Mouse (Mus musculus): Measurements from ENCODE around the gene Sorcs2. TPM values are rescaled to one million over a fixed set of nuclear protein-coding genes. Genes with fewer than 3 reads are reported as not detected.
A peak's percentile ranks its signal among the peaks of the same experiment; 100 is the strongest.

Sorcs2 gene
- polyA plus RNA-seq, 1 experiment from 2014 or later = 8.3 TPM

DNA sequence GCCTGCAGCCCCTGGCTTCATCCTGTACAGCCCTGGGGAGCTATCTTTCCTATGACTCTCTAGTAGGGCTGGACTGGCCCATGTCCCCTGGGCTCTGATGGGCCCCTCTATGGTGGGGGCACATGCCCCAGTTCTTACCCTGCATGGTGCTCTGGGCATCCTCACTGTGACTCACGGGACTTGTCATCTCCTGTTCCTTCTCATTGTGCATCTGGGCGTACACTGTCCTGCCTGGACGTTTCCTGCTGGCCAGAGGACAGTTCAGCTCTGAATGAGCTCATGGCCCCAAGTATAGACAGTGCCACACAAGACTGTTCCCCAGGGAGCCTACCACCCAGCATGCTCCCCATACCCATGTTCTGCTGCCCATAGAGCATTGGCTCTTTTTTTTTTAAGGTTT, 376.8 kb downstream of the Sorcs2 start:
- WGBS = 90% methylated on average over 3 of the region's 3 CpGs
- DNase-seq (ENCODE audit: low spot score) = no peak
- H3K36me3 ChIP-seq = no peaks in the 10 kb centered on the region
- no peaks in the 10 kb centered on the region for H3K27me3 ChIP-seq (ENCODE audit: low read depth, poor library complexity, severe bottlenecking)
- no peaks in the 10 kb centered on the region for H3K9me3 ChIP-seq (replicated peaks)
- 0 out of 2 replicates have a peak, but pooled peaks cover 3% of the 10 kb centered on the region for H3K4me1 ChIP-seq
- no peak overlapping the region for H3K27ac ChIP-seq
- no peak overlapping the region for H3K4me3 ChIP-seq

DNA sequence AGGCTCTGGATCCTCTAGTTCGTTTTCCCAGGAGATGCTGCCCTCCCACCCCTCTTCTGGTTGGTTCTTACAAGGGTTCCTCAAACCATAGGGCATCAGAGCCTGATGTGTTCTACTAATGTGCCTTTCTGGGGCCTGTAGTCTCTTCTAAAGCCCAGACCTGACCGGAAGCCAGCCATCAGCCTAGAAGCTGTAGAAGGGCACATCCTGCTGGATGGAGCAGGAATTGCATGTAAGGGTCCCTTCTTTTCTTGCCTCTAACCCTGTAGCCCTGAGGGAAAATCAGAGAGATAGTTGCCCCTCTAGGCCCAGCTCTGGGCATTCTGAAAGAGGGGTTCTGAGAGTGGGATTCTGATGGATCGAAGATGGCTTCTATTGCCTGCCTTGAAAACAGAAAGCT, 379.6 kb downstream of the Sorcs2 start:
- 71% methylated on average over 3 of the region's 3 CpGs for WGBS
- DNase-seq (ENCODE audit: low spot score) = peak; percentile 42
- H3K4me1 ChIP-seq = 0 out of 2 replicates have a peak, but pooled peaks cover 3% of the 10 kb centered on the region
- H3K27me3 ChIP-seq (ENCODE audit: low read depth, poor library complexity, severe bottlenecking) = no peaks in the 10 kb centered on the region
- no peaks in the 10 kb centered on the region for H3K9me3 ChIP-seq (replicated peaks)
- no peak overlapping the region for H3K4me3 ChIP-seq
- H3K27ac ChIP-seq = no peak overlapping the region
- H3K36me3 ChIP-seq = no peaks in the 10 kb centered on the region

DNA sequence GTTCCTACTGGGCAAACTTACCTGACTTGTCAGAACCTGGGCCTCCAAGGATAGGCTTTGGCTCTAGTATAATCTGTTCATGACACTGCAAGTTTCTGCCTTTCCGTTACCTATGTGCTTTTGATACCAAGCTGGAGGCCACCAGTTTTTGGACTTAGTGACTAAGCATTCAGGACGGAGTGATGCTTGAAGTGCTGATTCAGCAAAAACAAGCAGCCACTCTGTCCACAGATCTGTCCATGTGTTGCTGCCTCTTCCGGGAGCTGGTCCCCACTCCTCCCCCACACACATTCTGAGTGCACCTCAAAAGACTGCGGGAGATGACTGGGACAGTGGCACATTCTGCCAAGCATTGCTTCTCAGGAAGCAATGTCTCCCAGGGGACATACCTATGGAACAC, 388.5 kb downstream of the Sorcs2 start:
- no peaks in the 10 kb centered on the region for H3K36me3 ChIP-seq
- DNase-seq (ENCODE audit: low spot score) = no peak
- H3K9me3 ChIP-seq (replicated peaks) = no peaks in the 10 kb centered on the region
- no peaks in the 10 kb centered on the region for H3K27me3 ChIP-seq (ENCODE audit: low read depth, poor library complexity, severe bottlenecking)
- H3K4me3 ChIP-seq = no peak overlapping the region
- no peak overlapping the region for H3K27ac ChIP-seq
- no peaks in the 10 kb centered on the region; the same call in 1 of the 2 replicates for H3K4me1 ChIP-seq
- WGBS = 91% methylated on average over 4 of the region's 4 CpGs

DNA sequence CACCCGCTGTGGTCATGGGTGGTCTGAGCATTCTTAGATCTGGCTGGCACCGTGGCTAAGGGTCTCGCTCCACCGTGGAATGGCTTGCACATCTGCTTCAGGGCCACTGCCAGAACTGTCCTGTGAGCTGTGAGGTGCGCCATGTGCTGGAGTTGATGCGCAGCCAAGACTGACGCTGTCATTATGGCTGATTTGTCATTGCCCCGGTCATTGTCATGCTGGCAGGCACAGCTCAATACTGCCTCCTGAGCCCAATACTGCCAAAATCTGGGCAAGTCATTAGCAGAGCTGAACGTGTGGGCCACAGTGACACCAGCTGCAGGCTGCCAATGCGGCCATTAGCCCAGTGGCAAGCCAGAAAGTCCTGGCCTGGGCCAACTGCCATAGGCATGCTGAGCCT, 390.3 kb downstream of the Sorcs2 start:
- no peak for DNase-seq (ENCODE audit: low spot score)
- Histone ChIP-seq H3K4me3 (no peak overlapping the region), H3K4me1 (no peaks in the 10 kb centered on the region; the same call in 1 of the 2 replicates), H3K9me3 (replicated peaks) (no peaks in the 10 kb centered on the region), H3K27me3 (ENCODE audit: low read depth, poor library complexity, severe bottlenecking) (no peaks in the 10 kb centered on the region), H3K27ac (no peak overlapping the region), H3K36me3 (peaks cover 1% of the 10 kb centered on the region; the same call in 1 of the 2 replicates)
- 86% methylated on average over 10 of the region's 10 CpGs for WGBS

DNA sequence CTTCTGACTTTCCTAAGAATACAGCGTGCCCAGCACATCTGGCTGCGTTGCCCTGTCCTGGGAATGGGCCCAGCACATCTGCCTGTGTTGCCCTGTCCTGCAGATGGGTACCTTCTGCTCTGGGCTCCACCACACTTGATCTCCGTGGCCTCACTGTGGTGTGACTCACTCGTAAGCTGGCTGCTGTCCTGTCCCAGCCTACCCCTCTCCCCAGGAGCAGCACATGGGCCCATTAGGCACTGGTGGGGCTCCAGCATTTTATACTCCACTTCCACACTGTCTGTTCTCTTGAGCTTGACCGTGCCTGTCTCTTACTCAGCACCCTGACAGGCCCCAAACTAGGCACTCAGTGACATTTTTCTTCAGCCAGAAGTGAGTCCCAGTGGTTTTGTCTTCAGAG, 391.4 kb downstream of the Sorcs2 start:
- WGBS = 76% methylated on average over 5 of the region's 5 CpGs

DNA sequence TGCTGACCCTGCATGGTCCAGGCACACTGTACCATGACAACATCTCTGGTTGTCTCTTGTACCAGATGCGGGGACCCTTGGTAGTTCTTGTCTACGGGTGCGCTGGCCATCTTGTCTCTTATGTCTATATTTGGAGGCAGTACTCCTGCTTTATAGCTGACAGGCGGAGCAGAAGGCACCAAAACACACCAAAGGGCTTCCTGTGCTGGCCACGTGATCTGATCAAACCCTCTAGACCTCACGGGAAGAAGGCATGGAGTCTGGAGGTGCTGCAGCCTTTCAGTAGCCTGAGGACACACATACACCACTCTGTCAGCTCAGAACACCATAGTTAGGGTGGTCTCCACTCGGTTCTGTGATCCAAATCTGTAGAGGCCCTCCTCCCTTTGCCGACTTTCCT, 391.8 kb downstream of the Sorcs2 start:
- Histone ChIP-seq H3K27me3 (ENCODE audit: low read depth, poor library complexity, severe bottlenecking) (no peaks in the 10 kb centered on the region), H3K27ac (no peak overlapping the region), H3K9me3 (replicated peaks) (no peaks in the 10 kb centered on the region), H3K36me3 (peaks cover 15% of the 10 kb centered on the region), H3K4me3 (no peak overlapping the region), H3K4me1 (no peaks in the 10 kb centered on the region; the same call in 1 of the 2 replicates)
- no peak for DNase-seq (ENCODE audit: low spot score)
- 84% methylated on average over 8 of the region's 8 CpGs for WGBS

More for the DNA sequence above, 391.4 kb downstream of the Sorcs2 start:
- H3K27me3 ChIP-seq (ENCODE audit: low read depth, poor library complexity, severe bottlenecking) = no peaks in the 10 kb centered on the region
- no peak overlapping the region for H3K27ac ChIP-seq
- H3K4me1 ChIP-seq = no peaks in the 10 kb centered on the region; the same call in 1 of the 2 replicates
- no peak overlapping the region for H3K4me3 ChIP-seq
- peaks cover 10% of the 10 kb centered on the region for H3K36me3 ChIP-seq
- H3K9me3 ChIP-seq (replicated peaks) = no peaks in the 10 kb centered on the region
- no peak for DNase-seq (ENCODE audit: low spot score)

DNA sequence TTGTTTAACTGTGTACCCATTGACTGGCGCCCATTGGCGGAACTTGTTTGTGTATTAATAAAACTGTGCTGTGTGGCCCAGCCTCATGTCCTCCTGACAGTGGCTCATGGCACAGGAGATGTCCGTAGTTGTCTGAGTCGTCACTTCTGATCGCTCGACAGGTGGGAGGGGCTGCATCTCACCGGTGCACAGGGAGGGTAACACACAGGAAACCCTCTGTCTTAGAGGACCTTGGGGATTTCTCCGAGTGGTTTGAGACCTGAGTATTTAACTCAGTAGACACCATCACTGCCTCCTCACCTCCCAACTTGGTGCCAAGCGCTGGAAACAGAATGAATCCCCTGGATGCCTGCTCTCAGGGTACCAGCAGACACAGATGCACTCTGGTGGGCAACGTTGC, 394.1 kb downstream of the Sorcs2 start:
- no peak for DNase-seq (ENCODE audit: low spot score)
- H3K9me3 ChIP-seq (replicated peaks) = no peaks in the 10 kb centered on the region
- H3K27ac ChIP-seq = no peak overlapping the region
- H3K4me1 ChIP-seq = no peaks in the 10 kb centered on the region; the same call in 1 of the 2 replicates
- WGBS = 85% methylated on average over 10 of the region's 10 CpGs
- no peaks in the 10 kb centered on the region for H3K27me3 ChIP-seq (ENCODE audit: low read depth, poor library complexity, severe bottlenecking)
- no peak overlapping the region for H3K4me3 ChIP-seq
- H3K36me3 ChIP-seq = peaks cover 36% of the 10 kb centered on the region

DNA sequence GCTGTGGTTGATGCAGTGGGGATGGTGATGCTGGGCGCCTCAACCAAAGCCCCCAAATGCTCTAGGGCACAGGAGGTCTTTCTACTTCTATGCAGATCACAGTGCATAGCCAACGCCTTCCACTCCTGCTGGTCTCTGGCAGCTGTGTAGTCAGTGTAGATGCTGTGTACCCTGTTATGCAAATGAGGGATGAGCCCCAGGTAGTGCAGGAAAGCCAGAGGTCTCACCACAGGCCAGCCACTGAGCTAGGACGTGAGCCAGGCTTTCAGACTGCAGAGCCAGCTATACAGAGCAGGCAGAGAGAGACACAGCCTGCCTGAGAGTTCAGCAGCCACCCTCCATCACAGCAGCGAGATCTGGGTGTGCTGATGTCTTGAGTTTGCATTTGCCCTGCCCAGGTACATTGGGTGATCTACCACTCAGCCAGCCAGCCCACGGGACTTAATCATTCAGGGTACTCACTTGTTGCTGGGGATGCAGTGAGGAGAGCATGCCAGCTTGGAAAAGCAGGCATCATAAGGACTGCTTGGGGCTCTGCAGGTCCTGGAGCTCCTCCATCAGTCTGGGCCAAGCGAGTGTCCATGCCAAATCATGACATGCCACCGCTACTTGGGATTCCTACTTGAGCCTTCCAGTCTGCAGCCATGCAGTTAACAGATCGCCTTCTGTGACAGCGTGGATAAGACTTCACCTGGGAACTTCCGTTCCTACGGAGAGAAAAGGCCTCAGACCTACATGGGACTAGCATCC, 407.8 kb downstream of the Sorcs2 start:
- H3K36me3 ChIP-seq = peaks cover 87% of the 10 kb centered on the region
- DNase-seq (ENCODE audit: low spot score) = no peak
- H3K4me1 ChIP-seq = no peaks in the 10 kb centered on the region
- no peak overlapping the region for H3K4me3 ChIP-seq
- no peaks in the 10 kb centered on the region for H3K9me3 ChIP-seq (replicated peaks)
- no peaks in the 10 kb centered on the region for H3K27me3 ChIP-seq (ENCODE audit: low read depth, poor library complexity, severe bottlenecking)
- H3K27ac ChIP-seq = no peak overlapping the region
- 87% methylated on average over 11 of the region's 11 CpGs for WGBS

DNA sequence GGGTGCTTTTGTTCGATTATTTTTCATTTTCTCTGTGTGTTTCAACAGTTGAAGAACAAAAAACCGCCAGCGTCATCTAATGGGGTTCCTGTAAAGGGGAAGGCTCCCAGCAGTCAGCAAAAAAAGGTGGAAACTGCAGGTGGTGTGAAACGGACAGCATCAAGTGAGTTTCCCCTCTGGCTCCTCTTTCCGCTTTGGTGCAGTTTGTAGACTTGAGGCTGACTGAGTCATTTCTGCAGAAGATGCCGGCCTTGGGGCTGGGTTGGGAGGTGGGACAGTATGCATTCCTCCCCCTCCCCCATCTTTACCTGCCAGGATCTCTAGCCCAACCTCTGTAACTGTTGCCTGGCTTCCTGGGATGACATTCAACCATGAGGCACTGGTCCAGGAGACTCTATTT, 408.4 kb downstream of the Sorcs2 start:
- H3K9me3 ChIP-seq (replicated peaks) = no peaks in the 10 kb centered on the region
- 82% methylated on average over 6 of the region's 6 CpGs for WGBS
- H3K4me1 ChIP-seq = no peaks in the 10 kb centered on the region
- peaks cover 89% of the 10 kb centered on the region for H3K36me3 ChIP-seq
- no peak overlapping the region for H3K27ac ChIP-seq
- H3K4me3 ChIP-seq = no peak overlapping the region
- H3K27me3 ChIP-seq (ENCODE audit: low read depth, poor library complexity, severe bottlenecking) = no peaks in the 10 kb centered on the region
- DNase-seq (ENCODE audit: low spot score) = no peak

DNA sequence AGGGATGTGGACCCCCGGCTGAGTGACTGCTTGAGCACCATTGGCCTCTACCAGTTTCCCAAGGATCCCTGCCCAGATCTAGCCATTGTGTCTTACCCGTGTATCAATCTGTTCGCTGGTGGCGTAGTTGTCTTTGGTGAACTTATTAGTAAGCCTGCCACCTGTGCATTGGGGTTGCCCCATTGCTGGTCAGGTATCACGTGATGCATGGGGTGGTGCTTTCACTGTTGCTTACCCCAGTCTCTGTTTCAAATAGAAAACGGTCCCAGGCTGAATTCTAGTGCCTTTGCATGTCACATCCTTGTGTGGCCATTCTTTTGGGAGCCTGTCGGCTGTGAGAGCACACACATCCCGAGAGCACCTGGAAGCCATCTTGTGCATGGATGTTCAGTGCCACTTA, 409.9 kb downstream of the Sorcs2 start:
- no peak for DNase-seq (ENCODE audit: low spot score)
- Histone ChIP-seq H3K4me1 (no peaks in the 10 kb centered on the region), H3K4me3 (no peak overlapping the region), H3K27me3 (ENCODE audit: low read depth, poor library complexity, severe bottlenecking) (no peaks in the 10 kb centered on the region), H3K9me3 (replicated peaks) (no peaks in the 10 kb centered on the region), H3K36me3 (peaks cover 89% of the 10 kb centered on the region), H3K27ac (no peak overlapping the region)
- WGBS = 93% methylated on average over 8 of the region's 8 CpGs

DNA sequence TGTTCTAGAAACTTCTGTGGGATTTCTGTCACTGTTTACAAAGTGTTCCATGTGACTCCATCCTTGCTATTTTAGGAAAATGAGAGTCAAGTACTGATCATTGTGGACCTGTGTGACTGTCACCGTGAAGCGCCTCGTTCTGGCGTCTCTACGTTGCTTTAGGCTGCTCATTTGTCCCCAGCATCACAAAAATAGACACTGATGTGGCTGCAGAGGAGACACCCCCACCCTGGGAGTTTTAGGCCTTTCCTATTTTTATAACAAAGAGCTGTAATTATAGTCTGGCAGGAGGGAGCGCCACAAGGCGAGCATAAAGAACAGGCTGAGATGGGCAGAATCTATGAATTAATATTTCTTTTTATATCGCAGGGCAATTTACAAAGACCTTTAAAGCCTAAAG, 412.3 kb downstream of the Sorcs2 start:
- no peak overlapping the region for H3K4me3 ChIP-seq
- 95% methylated on average over 8 of the region's 8 CpGs for WGBS
- H3K36me3 ChIP-seq = peaks cover 72% of the 10 kb centered on the region
- H3K27me3 ChIP-seq (ENCODE audit: low read depth, poor library complexity, severe bottlenecking) = no peaks in the 10 kb centered on the region
- peaks cover 5% of the 10 kb centered on the region; the same call in 1 of the 2 replicates for H3K4me1 ChIP-seq
- no peak overlapping the region for H3K27ac ChIP-seq
- no peak for DNase-seq (ENCODE audit: low spot score)
- H3K9me3 ChIP-seq (replicated peaks) = no peaks in the 10 kb centered on the region

DNA sequence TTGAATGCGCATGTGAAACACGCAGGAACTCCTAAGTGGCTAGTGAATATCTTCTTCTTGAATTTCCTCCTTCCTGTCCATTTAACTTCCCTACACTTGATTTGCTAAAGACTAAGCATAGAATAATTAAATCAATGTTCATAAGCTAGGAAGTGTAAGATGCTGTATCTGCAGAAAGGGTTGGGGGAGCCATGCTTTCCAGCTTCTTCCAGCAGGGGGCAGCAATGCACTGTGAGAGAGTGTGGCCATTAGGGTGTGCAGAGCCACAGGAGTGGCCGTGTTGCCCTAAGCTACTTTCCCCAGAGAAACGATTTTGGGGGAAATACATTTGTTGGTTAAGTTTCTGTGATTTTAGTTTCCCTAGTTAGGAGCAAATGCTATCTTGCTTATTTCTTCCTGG, 416.0 kb downstream of the Sorcs2 start:
- Histone ChIP-seq H3K27me3 (ENCODE audit: low read depth, poor library complexity, severe bottlenecking) (no peaks in the 10 kb centered on the region), H3K4me3 (no peak overlapping the region), H3K36me3 (peaks cover 59% of the 10 kb centered on the region), H3K27ac (0 out of 2 replicates have a peak overlapping the region, but pooled peaks have one; percentile 26), H3K9me3 (replicated peaks) (no peaks in the 10 kb centered on the region), H3K4me1 (peaks cover 13% of the 10 kb centered on the region)
- 46% methylated on average over 4 of the region's 4 CpGs for WGBS
- DNase-seq (ENCODE audit: low spot score) = peak; percentile 89

DNA sequence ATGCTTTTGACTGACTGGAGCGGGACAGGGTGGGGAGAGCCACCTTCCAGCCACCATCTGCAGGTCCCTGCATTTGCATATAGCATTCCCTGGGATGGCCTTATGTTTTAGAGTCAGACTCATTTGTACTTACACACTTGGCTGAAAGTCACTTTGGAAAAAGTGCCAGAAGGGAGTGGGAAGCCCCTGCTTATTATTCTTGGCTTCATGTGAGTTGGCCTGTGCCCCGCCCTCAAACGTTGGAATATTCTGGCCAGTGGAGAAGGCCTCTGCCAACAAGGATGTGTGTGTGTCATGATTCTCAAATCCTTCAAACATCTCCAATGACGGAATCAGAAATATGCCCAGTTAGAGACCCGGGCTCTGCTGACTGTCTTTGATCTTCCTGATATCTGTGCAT, 416.6 kb downstream of the Sorcs2 start:
- 84% methylated on average over 5 of the region's 5 CpGs for WGBS

More for the DNA sequence above, 416.6 kb downstream of the Sorcs2 start:
- Histone ChIP-seq H3K4me1 (peaks cover 13% of the 10 kb centered on the region), H3K4me3 (no peak overlapping the region), H3K9me3 (replicated peaks) (no peaks in the 10 kb centered on the region), H3K27ac (no peak overlapping the region), H3K27me3 (ENCODE audit: low read depth, poor library complexity, severe bottlenecking) (no peaks in the 10 kb centered on the region), H3K36me3 (peaks cover 59% of the 10 kb centered on the region)
- DNase-seq (ENCODE audit: low spot score) = no peak

Measured in limb, embryonic 10.5 days (tissue).